15 mouse cellular contexts compared by ENCODE assay signal in genomic region chr4:149340680-149341079, GRCm38 (mm10). TPM values are rescaled to one million over a fixed set of nuclear protein-coding genes. Genes with fewer than 3 reads are reported as not detected.
A peak's percentile ranks its signal among the peaks of the same experiment; 100 is the strongest.
DNase-seq lines count a peak whose midpoint lies in the region; ATAC-seq and TF ChIP-seq lines count a peak whose summit lies in the region.
"Had no signal": no experiment of that assay in that cellular context is flagged by ENCODE, and none has a peak within 500 bp of the region (broad histone marks: within the 10 kb centered on the region; RNA-seq: fewer than 3 reads in every experiment).

No protein-coding gene starts in this region.

- no peak for ATAC-seq in midbrain, embryonic 14.5 days (ENCODE audit: low FRiP score, low TSS enrichment)
- ATAC-seq in liver, embryonic 16.5 days (ENCODE audit: low read depth) = peak; percentile 25; the same call in 1 of the 2 replicates
- ATAC-seq: hindbrain, postnatal 0 days; midbrain, embryonic 16.5 days had no signal

- no peak overlapping the region for H3K4me3 ChIP-seq in gastrocnemius, adult 2 months
- no peak overlapping the region for H3K4me3 ChIP-seq in midbrain, embryonic 10.5 days
- H3K4me3 ChIP-seq in midbrain, embryonic 14.5 days (replicated peaks; ENCODE audit: low read depth, low read length) = no peak overlapping the region
- no peak overlapping the region for H3K4me3 ChIP-seq in liver, embryonic 16.5 days (ENCODE audit: low read depth, low read length)
- H3K4me3 ChIP-seq: forebrain, embryonic 12.5 days had no signal

- H3K27ac ChIP-seq in gastrocnemius, adult 2 months = peak overlapping the region; percentile 53
- peak overlapping the region; percentile 23; the same call in 1 of the 2 replicates for H3K27ac ChIP-seq in midbrain, embryonic 10.5 days (replicated peaks)
- no peak overlapping the region for H3K27ac ChIP-seq in midbrain, embryonic 14.5 days (replicated peaks; ENCODE audit: low read depth, low read length)
- no peak overlapping the region for H3K27ac ChIP-seq in liver, embryonic 16.5 days (ENCODE audit: low read length)
- H3K27ac ChIP-seq: forebrain, embryonic 12.5 days; hindbrain, postnatal 0 days had no signal

- no peak for TF ChIP-seq CTCF in gastrocnemius, adult 2 months (IDR thresholded peaks at IDR 0.05)

- intact Hi-C loops in gastrocnemius, adult 2 months (cut with DNase I) = no loop called here

- 76% methylated on average over 2 of the region's 2 CpGs for WGBS in midbrain, embryonic 10.5 days
- WGBS in midbrain, embryonic 14.5 days = 71% methylated on average over 2 of the region's 2 CpGs
- WGBS in liver, embryonic 16.5 days (ENCODE audit: insufficient replicate concordance) = 34% methylated on average over 2 of the region's 2 CpGs

- H3K9me3 ChIP-seq in midbrain, embryonic 10.5 days (replicated peaks) = no peaks in the 10 kb centered on the region
- no peaks in the 10 kb centered on the region for H3K9me3 ChIP-seq in midbrain, embryonic 14.5 days (ENCODE audit: control insufficient read depth, low read length)
- no peaks in the 10 kb centered on the region for H3K9me3 ChIP-seq in liver, embryonic 16.5 days (replicated peaks; ENCODE audit: control insufficient read depth, low read length)
- H3K9me3 ChIP-seq: forebrain, embryonic 12.5 days had no signal

- H3K27me3 ChIP-seq in midbrain, embryonic 10.5 days (ENCODE audit: low read depth, poor library complexity, severe bottlenecking) = no peaks in the 10 kb centered on the region
- H3K27me3 ChIP-seq in midbrain, embryonic 14.5 days (ENCODE audit: control insufficient read depth, insufficient read depth, low read length) = no peaks in the 10 kb centered on the region
- H3K27me3 ChIP-seq in liver, embryonic 16.5 days (ENCODE audit: control insufficient read depth, insufficient read depth, low read depth, low read length) = no peaks in the 10 kb centered on the region
- H3K27me3 ChIP-seq: forebrain, embryonic 12.5 days had no signal

- no peak overlapping the region for H3K9ac ChIP-seq in midbrain, embryonic 14.5 days (replicated peaks; ENCODE audit: low read length)
- no peak overlapping the region for H3K9ac ChIP-seq in liver, embryonic 16.5 days (ENCODE audit: low read depth, low read length)
- H3K9ac ChIP-seq: forebrain, embryonic 12.5 days had no signal

- peaks cover 95% of the 10 kb centered on the region for H3K36me3 ChIP-seq in midbrain, embryonic 10.5 days
- peaks cover 89% of the 10 kb centered on the region for H3K36me3 ChIP-seq in midbrain, embryonic 14.5 days (ENCODE audit: control insufficient read depth, insufficient read depth, low read length)
- H3K36me3 ChIP-seq in liver, embryonic 16.5 days (ENCODE audit: control insufficient read depth, insufficient read depth) = peaks cover 6% of the 10 kb centered on the region

- no peak for DNase-seq in gastrocnemius, adult 2 months
- no peak for DNase-seq in gastrocnemius, adult 8-10 months (ENCODE audit: low spot score in 2 of 2)
- no peak for DNase-seq in midbrain, embryonic 10.5 days (ENCODE audit: low spot score)
- no peak for DNase-seq in midbrain, embryonic 14.5 days
- no peak for DNase-seq in cerebellum, adult 11-12 months
- no peak for DNase-seq in adrenal gland, postnatal 36 days
- DNase-seq in adrenal gland, adult 8-10 months = no peak
- DNase-seq: B cell, adult 2 months; kidney, postnatal 36 days; left cerebral cortex, postnatal 4 days; thymus, postnatal 25 days had no signal

- no peak overlapping the region for H3K4me2 ChIP-seq in midbrain, embryonic 14.5 days (ENCODE audit: low read length)
- H3K4me2 ChIP-seq in liver, embryonic 16.5 days (ENCODE audit: low read depth, low read length) = no peak overlapping the region
- H3K4me2 ChIP-seq: forebrain, embryonic 12.5 days had no signal

- H3K4me1 ChIP-seq in midbrain, embryonic 10.5 days = peaks cover 24% of the 10 kb centered on the region
- no peaks in the 10 kb centered on the region for H3K4me1 ChIP-seq in midbrain, embryonic 14.5 days (ENCODE audit: control insufficient read depth, insufficient read depth, low read length)
- H3K4me1 ChIP-seq in liver, embryonic 16.5 days (ENCODE audit: control insufficient read depth, low read depth, low read length) = peaks cover 16% of the 10 kb centered on the region
- H3K4me1 ChIP-seq: forebrain, embryonic 12.5 days had no signal

RNA-seq across cellular contexts. Expression of gene Kif1b, which starts 33.2 kb away (rescaled TPM):
- total RNA-seq in gastrocnemius, adult 2 months (2021) = 100 to 1,000 TPM; 256 to 358 TPM
- 100 to 1,000 TPM; 281 to 318 (median 297) TPM for total RNA-seq in gastrocnemius, adult 8-10 months (2022)
- polyA plus RNA-seq in midbrain, embryonic 10.5 days (2016; fragmentation: Nextera tagmentation; extraction: Ambion mirVana) = 63.4 and 82.4 TPM in 2 replicates
- 152 and 202 TPM in 2 replicates for polyA plus RNA-seq in midbrain, embryonic 14.5 days (2014; fragmentation: Nextera tagmentation; extraction: Ambion mirVana)
- polyA plus RNA-seq in liver, embryonic 16.5 days (2015; fragmentation: Nextera tagmentation; extraction: Ambion mirVana) = 4.8 and 5.5 TPM in 2 replicates
- 100 to 1,000 TPM; 129 to 168 TPM for total RNA-seq in adrenal gland, postnatal 36 days (2021)
- 100 to 1,000 TPM; 136 to 190 (median 174) TPM for total RNA-seq in adrenal gland, adult 8-10 months (2022)

Comparison
In these comparisons a context has a peak if more than half of its experiments do, and no peak if none do; other contexts are left out.
1. H3K27ac ChIP-seq: peak in gastrocnemius, adult 2 months (single experiment) and midbrain, embryonic 10.5 days (single experiment); none in midbrain, embryonic 14.5 days (single experiment) and liver, embryonic 16.5 days (single experiment).